Mouse (Mus musculus) forebrain, embryonic 11.5 days (tissue): Measurements from ENCODE around the gene Plce1. TPM values are rescaled to one million over a fixed set of nuclear protein-coding genes. Genes with fewer than 3 reads are reported as not detected.

ENCODE experiments used
- ATAC-seq: fragments of 200-750 bp; cut with Nextera tagmentation; replicated peaks from 2 replicates; pipeline ENCODE4 v1.8.0; 2017; ENCODE audit warnings: moderate TSS enrichment; ENCODE audit not compliant: low FRiP score
- DNase-seq: peaks from one replicate; pipeline ENCODE4 v3.0.0-alpha.2; 2017; ENCODE audit warnings: low spot score
- H3K27ac ChIP-seq: fragments of 300-500 bp; sonication (generic); 2 replicates; pipeline ENCODE4 v1.5.1; 2014; ENCODE audit warnings: low read depth, low read length
- H3K27me3 ChIP-seq: fragments of 300-500 bp; sonication (generic); 2 replicates; pipeline ENCODE4 v1.6.1; 2014; ENCODE audit warnings: mild to moderate bottlenecking, low read length, mixed read lengths; ENCODE audit not compliant: control insufficient read depth, insufficient read depth
- H3K36me3 ChIP-seq: fragments of 300-500 bp; sonication (generic); 2 replicates; pipeline ENCODE4 v1.6.1; 2014; ENCODE audit warnings: mild to moderate bottlenecking, low read length, moderate library complexity, mixed read lengths; ENCODE audit not compliant: control insufficient read depth, insufficient read depth
- H3K4me1 ChIP-seq: fragments of 300-500 bp; sonication (generic); replicated peaks from 2 replicates; pipeline ENCODE4 v1.6.1; 2014; ENCODE audit warnings: low read length, mixed read lengths; ENCODE audit not compliant: control insufficient read depth, insufficient read depth
- H3K4me2 ChIP-seq: fragments of 300-500 bp; sonication (generic); 2 replicates; pipeline ENCODE4 v1.6.1; 2014; ENCODE audit warnings: low read depth, mild to moderate bottlenecking, low read length, moderate library complexity, mixed read lengths; ENCODE audit not compliant: severe bottlenecking
- H3K4me3 ChIP-seq: fragments of 300-500 bp; sonication (generic); 2 replicates; pipeline ENCODE4 v1.5.1; 2014; ENCODE audit warnings: low read depth, low read length
- H3K9ac ChIP-seq: fragments of 300-500 bp; sonication (generic); 2 replicates; pipeline ENCODE4 v1.6.1; 2014; ENCODE audit warnings: low read length
- H3K9me3 ChIP-seq: fragments of 300-500 bp; sonication (generic); 2 replicates; pipeline ENCODE4 v1.6.1; 2016; ENCODE audit warnings: low read length, mixed read lengths; ENCODE audit not compliant: control insufficient read depth
- WGBS: fragments of 180-500 bp; shearing (Covaris S2); extraction: QIAGEN DNeasy Blood & Tissue Kit; methylation state at CpG from one replicate; pipeline ENCODE4 v1.1.7; 2014; 5-methylcytosine and 5-hydroxymethylcytosine counted together
- polyA plus RNA-seq: library from polyadenylated mRNA; unstranded; fragments of >200 nt; fragmentation: Nextera tagmentation; extraction: Ambion mirVana; gene quantifications from 2 replicates; pipeline ENCODE4 v1.2.1, GENCODE M21; 2014

Plce1 gene
- polyA plus RNA-seq, 1 experiment from 2014 or later = 4.4 TPM

DNA sequence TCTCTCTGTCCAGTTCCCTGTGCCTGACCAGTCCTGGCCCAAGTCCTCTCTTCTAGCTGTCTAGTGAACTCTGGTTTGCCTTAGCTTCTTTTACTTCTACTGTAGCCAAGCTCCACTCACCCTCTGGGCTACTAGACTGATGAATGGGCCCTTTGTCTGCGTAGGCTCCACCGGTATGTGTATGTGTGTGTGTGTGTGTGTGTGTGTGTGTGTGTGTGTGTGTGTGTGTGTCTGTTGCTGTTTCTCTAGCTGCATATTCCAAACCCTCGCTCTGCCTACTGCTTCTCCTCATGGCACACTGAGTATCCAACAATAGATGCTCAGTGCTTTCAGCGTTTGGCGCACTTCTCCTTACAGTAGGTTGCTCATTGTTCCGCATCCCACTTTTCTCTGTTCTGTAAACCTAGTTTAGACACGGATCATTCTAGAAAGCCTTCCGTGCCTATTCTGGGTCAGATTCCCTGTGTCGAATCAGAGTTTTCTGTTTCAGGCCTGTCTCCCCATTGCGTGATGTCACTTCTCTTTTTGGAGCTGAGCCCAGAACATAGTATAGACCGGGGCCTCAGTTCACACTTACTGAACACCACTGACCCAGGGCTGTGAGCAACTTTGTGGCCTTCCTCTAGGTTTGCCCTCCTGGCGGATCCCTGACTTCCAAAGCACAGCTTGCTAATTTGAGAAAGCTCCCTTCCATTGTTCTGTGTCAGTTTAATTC is 26.5 kb downstream of the Plce1 start:
- no peaks in the 10 kb centered on the region for H3K27me3 ChIP-seq
- H3K9ac ChIP-seq = no peak overlapping the region
- H3K36me3 ChIP-seq = no peaks in the 10 kb centered on the region
- no peaks in the 10 kb centered on the region for H3K4me1 ChIP-seq
- ATAC-seq = peak; percentile 60; the same call in 1 of the 2 replicates
- no peak overlapping the region for H3K27ac ChIP-seq
- 75% methylated on average over 12 of the region's 12 CpGs for WGBS
- H3K4me3 ChIP-seq = no peak overlapping the region
- no peaks in the 10 kb centered on the region for H3K9me3 ChIP-seq
- peak; percentile 61 for DNase-seq
- H3K4me2 ChIP-seq = no peak overlapping the region

DNA sequence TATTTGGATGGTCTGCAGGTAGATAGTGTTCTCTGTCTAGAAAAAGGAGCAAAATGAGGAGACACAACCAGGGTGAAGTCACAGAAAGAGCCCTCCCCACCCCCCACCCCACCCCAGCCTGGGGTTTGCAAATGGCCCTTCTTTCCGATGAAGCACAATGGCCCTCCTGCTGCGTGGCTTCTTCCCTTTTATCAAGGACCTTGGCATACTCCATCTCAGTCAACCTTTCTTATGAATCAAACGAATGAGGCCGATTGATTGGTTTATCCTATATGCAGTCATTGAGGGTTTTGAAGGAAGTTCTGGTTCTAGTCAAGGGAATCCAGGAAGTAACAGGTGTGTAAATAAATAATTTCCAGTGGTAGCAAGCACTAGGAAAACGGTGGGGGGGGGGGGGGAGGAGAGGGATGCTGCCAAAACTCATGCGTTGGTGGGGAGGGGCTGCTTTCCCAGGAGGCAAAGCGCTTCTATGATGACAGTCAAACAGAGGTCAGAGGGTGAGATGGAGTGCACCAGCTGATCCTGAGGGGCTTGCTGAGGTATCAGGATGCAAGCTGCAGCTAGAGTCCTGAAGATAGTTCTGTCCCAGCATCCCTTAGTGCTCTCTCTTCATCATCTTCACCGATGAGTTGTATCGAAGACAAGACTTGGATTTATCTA is 27.2 kb downstream of the Plce1 start:
- WGBS = 73% methylated on average over 9 of the region's 9 CpGs

DNA sequence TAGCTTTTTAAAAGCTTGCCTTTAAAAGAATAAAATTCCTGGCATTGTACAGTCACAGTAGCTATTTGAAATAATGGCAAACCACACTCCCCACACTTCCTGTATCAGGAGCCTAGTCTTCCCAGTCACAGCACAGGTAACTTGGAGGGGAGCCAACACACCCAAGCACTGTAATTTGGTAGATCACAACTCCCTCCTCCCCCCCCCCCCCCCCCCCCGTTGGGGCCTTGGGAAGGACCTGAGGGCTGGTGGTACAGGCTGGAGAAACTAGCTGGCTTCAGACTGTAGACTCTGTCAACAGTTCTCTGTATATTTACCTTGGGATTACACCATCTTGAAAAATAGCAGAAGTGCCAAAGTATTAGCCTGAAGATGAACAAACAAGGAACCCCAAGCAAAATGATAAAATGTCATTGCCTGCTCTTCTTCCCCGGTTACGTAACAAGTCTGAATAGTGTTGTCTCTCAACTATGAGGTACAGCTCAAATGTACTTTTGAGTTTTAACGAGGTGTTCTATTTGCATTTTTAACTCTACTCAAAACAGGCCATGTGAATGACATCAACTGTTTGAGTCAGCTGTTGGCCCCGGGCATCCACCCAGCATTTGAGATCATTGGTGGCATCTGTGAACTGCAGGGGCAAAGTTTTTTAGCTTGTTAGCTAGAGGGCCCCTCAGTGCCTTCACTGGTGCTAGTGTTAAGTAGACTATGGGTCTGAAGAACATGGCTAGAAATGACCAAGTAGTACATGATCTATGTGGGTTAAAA is 33.7 kb downstream of the Plce1 start:
- WGBS = 76% methylated on average over 5 of the region's 5 CpGs
- Histone ChIP-seq H3K4me2 (no peak overlapping the region), H3K4me1 (no peaks in the 10 kb centered on the region), H3K27ac (no peak overlapping the region), H3K9ac (no peak overlapping the region), H3K27me3 (no peaks in the 10 kb centered on the region), H3K4me3 (no peak overlapping the region), H3K9me3 (no peaks in the 10 kb centered on the region), H3K36me3 (no peaks in the 10 kb centered on the region)
- ATAC-seq (no peak), DNase-seq (no peak)

More for the DNA sequence above, 27.2 kb downstream of the Plce1 start:
- Histone ChIP-seq H3K9ac (no peak overlapping the region), H3K9me3 (no peaks in the 10 kb centered on the region), H3K4me2 (no peak overlapping the region), H3K4me1 (no peaks in the 10 kb centered on the region), H3K27ac (no peak overlapping the region), H3K36me3 (no peaks in the 10 kb centered on the region), H3K27me3 (no peaks in the 10 kb centered on the region), H3K4me3 (no peak overlapping the region)
- DNase-seq (no peak), ATAC-seq (no peak)

DNA sequence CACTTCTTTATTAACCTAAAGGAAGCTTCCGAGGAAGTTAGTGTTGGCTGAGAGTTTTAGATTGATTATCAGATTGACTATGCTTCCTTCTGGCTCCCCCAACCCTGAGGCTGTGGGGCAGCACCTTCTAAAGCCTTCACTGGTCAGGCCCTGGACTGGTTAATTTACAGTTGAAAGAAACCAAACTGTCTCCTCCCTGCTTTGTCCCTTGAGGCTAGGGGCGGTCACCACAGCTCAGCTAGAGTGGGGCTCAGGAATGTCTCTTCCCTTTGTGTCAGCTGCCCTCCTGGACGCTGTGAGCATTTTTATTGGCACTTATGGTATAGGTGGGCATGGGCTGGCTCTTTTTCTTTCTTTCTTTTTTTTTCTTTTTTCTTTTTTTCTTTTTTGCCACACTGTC is 45.9 kb downstream of the Plce1 start:
- H3K9me3 ChIP-seq = no peaks in the 10 kb centered on the region
- no peak overlapping the region for H3K4me2 ChIP-seq
- no peak for ATAC-seq
- H3K27ac ChIP-seq = no peak overlapping the region
- no peak for DNase-seq
- no peaks in the 10 kb centered on the region for H3K27me3 ChIP-seq
- H3K4me1 ChIP-seq = peaks cover 8% of the 10 kb centered on the region; the same call in 1 of the 2 replicates
- H3K9ac ChIP-seq = no peak overlapping the region
- 23% methylated on average over 3 of the region's 3 CpGs for WGBS
- H3K4me3 ChIP-seq = no peak overlapping the region
- H3K36me3 ChIP-seq = no peaks in the 10 kb centered on the region

DNA sequence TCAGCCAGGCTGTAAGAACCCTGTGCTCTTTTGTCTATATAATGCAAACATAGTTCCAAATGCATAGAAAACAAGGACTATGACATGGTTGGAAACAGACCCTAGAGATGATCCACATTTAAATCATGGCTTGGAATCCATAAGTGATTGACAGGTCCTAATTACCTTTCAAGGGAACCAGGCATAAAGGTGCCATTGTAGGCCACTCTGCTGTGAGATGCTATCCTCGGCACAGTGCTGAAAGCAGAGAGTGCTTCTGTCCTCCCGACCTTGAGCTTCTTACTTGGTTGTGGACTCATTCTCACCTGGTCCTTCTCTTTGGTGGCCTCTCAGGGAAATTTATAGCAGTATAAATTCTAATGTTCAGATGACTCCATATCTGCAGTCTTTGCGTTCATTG is 46.6 kb downstream of the Plce1 start:
- Histone ChIP-seq H3K9ac (no peak overlapping the region), H3K4me1 (peaks cover 8% of the 10 kb centered on the region; the same call in 1 of the 2 replicates), H3K27me3 (no peaks in the 10 kb centered on the region), H3K4me2 (no peak overlapping the region), H3K27ac (no peak overlapping the region), H3K9me3 (no peaks in the 10 kb centered on the region), H3K36me3 (no peaks in the 10 kb centered on the region), H3K4me3 (no peak overlapping the region)
- WGBS = 50% methylated on average over 3 of the region's 3 CpGs
- no peak for ATAC-seq
- DNase-seq = no peak

DNA sequence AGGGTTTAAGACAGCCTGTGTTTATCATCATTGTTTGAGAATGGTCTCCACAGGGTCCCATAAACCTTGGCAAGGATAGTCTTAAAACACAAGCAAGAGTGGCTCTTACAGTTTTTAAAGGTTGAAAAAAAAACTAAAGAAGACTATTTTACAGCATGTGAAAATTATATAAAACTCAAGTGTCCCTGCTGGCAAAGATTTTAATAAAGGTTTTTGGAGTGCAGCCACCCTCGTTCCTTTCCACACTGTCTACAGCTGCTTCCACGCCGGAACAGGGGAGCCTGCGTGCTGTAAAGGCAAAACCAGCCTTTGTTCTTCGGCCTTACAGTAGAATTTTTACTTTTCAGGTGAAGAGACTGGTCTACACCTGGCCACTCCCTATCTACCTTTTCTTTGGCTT is 52.3 kb downstream of the Plce1 start:
- no peaks in the 10 kb centered on the region; the same call in 1 of the 2 replicates for H3K9me3 ChIP-seq
- no peaks in the 10 kb centered on the region for H3K27me3 ChIP-seq
- WGBS = 94% methylated on average over 5 of the region's 5 CpGs
- ATAC-seq (no peak), DNase-seq (no peak)
- H3K4me2 ChIP-seq = no peak overlapping the region
- H3K4me1 ChIP-seq = no peaks in the 10 kb centered on the region
- H3K36me3 ChIP-seq = no peaks in the 10 kb centered on the region
- H3K27ac ChIP-seq = no peak overlapping the region
- no peak overlapping the region for H3K9ac ChIP-seq
- H3K4me3 ChIP-seq = no peak overlapping the region

DNA sequence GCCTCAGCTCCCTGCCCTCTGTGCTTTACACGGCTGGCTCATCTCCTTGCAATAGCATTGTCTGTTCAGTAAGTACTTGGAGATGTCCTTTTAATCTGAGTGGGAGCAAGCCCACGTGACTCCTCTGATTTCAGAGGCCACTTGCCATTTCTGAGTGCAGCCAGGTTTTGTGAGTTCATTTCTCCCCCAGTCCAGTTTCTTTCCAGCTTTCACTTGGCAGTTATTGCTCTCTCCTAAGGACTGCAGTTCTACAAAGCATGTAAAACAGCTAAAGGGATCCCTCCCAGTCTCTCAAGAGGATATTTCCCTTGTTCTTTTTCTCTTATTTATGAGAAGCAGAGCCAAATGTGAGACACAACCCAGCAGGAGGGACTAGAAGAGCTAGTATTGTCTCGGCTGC is 58.4 kb downstream of the Plce1 start:
- Histone ChIP-seq H3K4me3 (no peak overlapping the region), H3K4me2 (no peak overlapping the region), H3K9me3 (no peaks in the 10 kb centered on the region; the same call in 1 of the 2 replicates), H3K4me1 (no peaks in the 10 kb centered on the region), H3K36me3 (no peaks in the 10 kb centered on the region), H3K9ac (no peak overlapping the region), H3K27ac (no peak overlapping the region), H3K27me3 (no peaks in the 10 kb centered on the region)
- 52% methylated on average over 3 of the region's 3 CpGs for WGBS
- DNase-seq = no peak
- ATAC-seq = no peak

DNA sequence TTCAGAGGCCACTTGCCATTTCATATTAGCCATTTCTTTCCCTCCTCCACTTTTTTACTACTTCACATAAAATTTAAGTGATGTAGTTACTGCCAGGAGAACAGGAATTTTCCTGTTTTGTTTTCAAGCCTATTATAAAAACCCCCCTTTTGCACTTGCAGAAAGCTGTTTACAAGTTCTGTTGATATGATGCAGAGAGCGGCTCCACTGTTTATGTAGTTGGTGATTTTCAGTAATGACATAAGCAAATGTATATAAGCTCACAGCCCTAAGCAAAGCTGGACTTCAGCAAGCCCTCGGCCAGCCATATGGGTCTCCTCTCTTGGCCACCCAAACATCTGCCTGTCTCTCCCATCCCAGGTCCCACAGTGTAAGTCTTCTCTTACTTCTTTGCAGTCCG is 59.6 kb downstream of the Plce1 start:
- Histone ChIP-seq H3K4me1 (no peaks in the 10 kb centered on the region), H3K27ac (no peak overlapping the region), H3K9ac (no peak overlapping the region), H3K36me3 (no peaks in the 10 kb centered on the region), H3K27me3 (no peaks in the 10 kb centered on the region), H3K4me3 (no peak overlapping the region), H3K4me2 (no peak overlapping the region), H3K9me3 (no peaks in the 10 kb centered on the region)
- ATAC-seq = no peak
- no peak for DNase-seq
- WGBS = 86% methylated on average over 3 of the region's 3 CpGs
